Mouse (Mus musculus): ENCODE measurements around the gene Gabpb1.

- TF ChIP-seq CTCF (IDR thresholded peaks at IDR 0.05; ENCODE audit: low read depth) (no peak), EP300 (IDR thresholded peaks at IDR 0.05; ENCODE audit: low read depth) (no peak)
Measured at GRCm38 (mm10) chr2:126600533-126600932, 75.6 kb downstream of the Gabpb1 start.

Data from liver, embryonic 14.5 days (tissue).